Mouse (Mus musculus) kidney, adult 2 months (tissue): Measurements from ENCODE around the gene Foxn1. TPM values are rescaled to one million over a fixed set of nuclear protein-coding genes. Genes with fewer than 3 reads are reported as not detected.

Source experiments
- DNase-seq: peaks from one replicate; pipeline ENCODE4 v3.0.0; 2021
- H3K27ac ChIP-seq: fragments of 200-500 bp; 2 replicates; pipeline ENCODE4 v1.5.1; 2012; ENCODE audit warnings: low read depth, low read length, control low read depth, inconsistent platforms; ENCODE audit not compliant: insufficient read depth
- H3K27me3 ChIP-seq: fragments of 200-500 bp; replicated peaks from 2 replicates; pipeline ENCODE4 v1.6.1; 2012; ENCODE audit warnings: mild to moderate bottlenecking, moderate library complexity, low read length, inconsistent platforms; ENCODE audit not compliant: control insufficient read depth, insufficient read depth
- H3K36me3 ChIP-seq: fragments of 200-500 bp; 2 replicates; pipeline ENCODE4 v1.6.1; 2012; ENCODE audit warnings: mild to moderate bottlenecking, moderate library complexity, low read length, inconsistent platforms; ENCODE audit not compliant: control insufficient read depth, insufficient read depth
- H3K4me1 ChIP-seq: fragments of 200-500 bp; 2 replicates; pipeline ENCODE4 v1.6.1; 2011; ENCODE audit warnings: low read length; ENCODE audit not compliant: control insufficient read depth, insufficient read depth
- H3K4me3 ChIP-seq: fragments of 200-500 bp; 2 replicates; pipeline ENCODE4 v1.5.1; 2011; ENCODE audit warnings: mild to moderate bottlenecking, low read depth, low read length, control low read depth; ENCODE audit not compliant: insufficient read depth
- CTCF ChIP-seq: fragments of 200-500 bp; conservative IDR thresholded peaks from 2 replicates; pipeline ENCODE4 v1.5.1; 2011; ENCODE audit warnings: low read depth, mild to moderate bottlenecking, control low read depth, low read length, moderate library complexity, mixed read lengths; ENCODE audit not compliant: insufficient read depth, insufficient read length
- POLR2A ChIP-seq: fragments of 200-500 bp; IDR thresholded peaks from one replicate; pipeline ENCODE4 v1.6.1; 2011; ENCODE audit warnings: low read depth, low read length, control low read depth
- WGBS: fragments of 180-500 bp; shearing (Covaris S2); methylation state at CpG from one replicate; pipeline ENCODE4 v1.1.7; 2018; 5-methylcytosine and 5-hydroxymethylcytosine counted together
- polyA plus RNA-seq: library from polyadenylated mRNA; depleted of rRNA; stranded (reverse); fragments of >200 nt; gene quantifications from 2 replicates; pipeline ENCODE4 v1.2.3, GENCODE M21; 2012; rRNA removed

Foxn1 gene
- polyA plus RNA-seq, 1 experiment = 0.05 TPM

GRCm38 (mm10) chr11:78313662-78314061, 72.7 kb downstream of the Foxn1 start:
- Histone ChIP-seq H3K36me3 (no peaks in the 10 kb centered on the region), H3K4me1 (peaks cover 7% of the 10 kb centered on the region), H3K4me3 (no peak overlapping the region), H3K27ac (peak overlapping the region; percentile 93; the same call in 1 of the 2 replicates), H3K27me3 (no peaks in the 10 kb centered on the region)
- WGBS = 76% methylated on average over 2 of the region's 2 CpGs
- no peak for TF ChIP-seq CTCF
- DNase-seq = peak; percentile 60

DNA sequence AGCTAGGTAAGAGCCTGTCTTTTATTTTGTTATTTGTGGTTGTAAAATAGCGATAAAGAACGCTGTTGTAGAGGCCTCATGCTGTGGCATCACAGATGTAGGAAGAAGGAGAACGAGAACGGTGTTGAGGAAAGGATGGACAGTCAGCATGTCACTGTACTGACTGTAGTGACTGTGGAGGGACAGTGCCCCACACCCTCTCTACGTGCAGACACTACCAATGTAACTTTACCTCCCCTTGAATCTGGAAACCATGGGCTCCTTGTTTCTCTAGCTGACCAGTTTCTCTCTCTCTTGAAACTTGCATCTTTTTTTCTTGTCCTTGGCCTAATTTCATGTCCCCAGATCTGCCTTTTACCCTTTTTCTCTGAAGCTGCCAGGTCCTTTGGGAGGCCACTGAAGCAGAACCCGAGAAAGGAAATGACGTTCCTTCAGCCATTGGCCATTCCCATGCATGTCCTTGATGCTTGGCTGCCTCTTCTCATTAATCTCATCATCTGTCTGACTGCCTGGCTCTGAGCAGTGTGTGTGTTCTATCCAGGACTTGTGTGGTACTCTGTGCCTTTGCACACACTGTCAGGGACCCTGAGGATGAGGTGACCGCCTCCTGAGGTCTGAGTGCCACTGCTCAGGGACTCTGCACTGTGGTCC, 75.4 kb downstream of the Foxn1 start:
- Histone ChIP-seq H3K4me3 (no peak overlapping the region), H3K27ac (no peak overlapping the region), H3K27me3 (no peaks in the 10 kb centered on the region), H3K36me3 (no peaks in the 10 kb centered on the region), H3K4me1 (peaks cover 7% of the 10 kb centered on the region)
- no peak for TF ChIP-seq POLR2A
- 72% methylated on average over 8 of the region's 8 CpGs for WGBS
- DNase-seq = peak; percentile 16

Other genes starting within 250 kb of the Foxn1 start
- 108 and 126 TPM in 2 replicates for gene Traf4, start 221.0 kb downstream of the Foxn1 start, polyA plus RNA-seq
- gene Nek8, start 209.9 kb downstream of the Foxn1 start, polyA plus RNA-seq = 18.3 and 24.6 TPM in 2 replicates
- gene Tlcd1, start 209.8 kb downstream of the Foxn1 start, polyA plus RNA-seq = 78.2 and 144 TPM in 2 replicates
- 153 and 278 TPM in 2 replicates for gene Rpl23a, start 203.0 kb downstream of the Foxn1 start, polyA plus RNA-seq
- gene Rab34, start 198.1 kb downstream of the Foxn1 start, polyA plus RNA-seq = 78.1 and 92.4 TPM in 2 replicates
- gene Proca1, start 193.2 kb downstream of the Foxn1 start, polyA plus RNA-seq = 1.2 and 1.8 TPM in 2 replicates
- 127 and 129 TPM in 2 replicates for gene Sdf2, start 140.8 kb downstream of the Foxn1 start, polyA plus RNA-seq
- 17.8 and 20.7 TPM in 2 replicates for gene Supt6, start 140.6 kb downstream of the Foxn1 start, polyA plus RNA-seq
- 103 and 122 TPM in 2 replicates for gene 2610507B11Rik, start 124.8 kb downstream of the Foxn1 start, polyA plus RNA-seq
- gene BC030499, start 95.7 kb downstream of the Foxn1 start, polyA plus RNA-seq = 0.15 and 0.19 TPM in 2 replicates
- gene Spag5, start 85.0 kb downstream of the Foxn1 start, polyA plus RNA-seq = 13.2 and 15.0 TPM in 2 replicates
- gene Aldoc, start 63.6 kb downstream of the Foxn1 start, polyA plus RNA-seq = 36.2 and 43.5 TPM in 2 replicates
- 69.1 and 79.1 TPM in 2 replicates for gene Pigs, start 58.1 kb downstream of the Foxn1 start, polyA plus RNA-seq
- 20.3 and 20.8 TPM in 2 replicates for gene Unc119, start 43.1 kb downstream of the Foxn1 start, polyA plus RNA-seq
- 91.0 and 105 TPM in 2 replicates for gene Slc13a2, start 35.7 kb upstream of the Foxn1 start, polyA plus RNA-seq
- gene Slc46a1, start 79.1 kb upstream of the Foxn1 start, polyA plus RNA-seq = 93.2 and 115 TPM in 2 replicates
- 0.35 and 0.38 TPM in 2 replicates for gene Sarm1, start 111.2 kb upstream of the Foxn1 start, polyA plus RNA-seq
- gene Vtn, start 112.5 kb upstream of the Foxn1 start, polyA plus RNA-seq = 3.3 and 3.6 TPM in 2 replicates
- gene Sebox, start 116.9 kb upstream of the Foxn1 start, polyA plus RNA-seq = not detected in 2 replicates
- gene Tmem199, start 125.6 kb upstream of the Foxn1 start, polyA plus RNA-seq = 14.0 and 15.9 TPM in 2 replicates
- 115 and 118 TPM in 2 replicates for gene Poldip2, start 125.6 kb upstream of the Foxn1 start, polyA plus RNA-seq
- gene Tnfaip1, start 149.8 kb upstream of the Foxn1 start, polyA plus RNA-seq = 33.0 and 33.3 TPM in 2 replicates
- gene Ift20, start 149.8 kb upstream of the Foxn1 start, polyA plus RNA-seq = 57.2 and 61.6 TPM in 2 replicates
- gene Tmem97, start 164.2 kb upstream of the Foxn1 start, polyA plus RNA-seq = 34.4 and 41.9 TPM in 2 replicates